Mouse (Mus musculus) liver, adult 2 months (tissue): ENCODE measurements around the gene Barhl2. TPM values are rescaled to one million over a fixed set of nuclear protein-coding genes. Genes with fewer than 3 reads are reported as not detected.

Experiments used
- DNase-seq: peaks from one replicate; pipeline ENCODE4 v3.0.0-alpha.2; 2011; ENCODE audit warnings: low read depth, low spot score; ENCODE audit errors: extremely low read depth
- H3K27ac ChIP-seq: fragments of 200-500 bp; replicated peaks from 2 replicates; pipeline ENCODE4 v1.5.1; 2012; ENCODE audit warnings: low read depth, mild to moderate bottlenecking, control low read depth, inconsistent platforms, low read length; ENCODE audit not compliant: insufficient read depth
- H3K27me3 ChIP-seq: fragments of 200-500 bp; 2 replicates; pipeline ENCODE4 v1.6.1; 2012; ENCODE audit warnings: mild to moderate bottlenecking, moderate library complexity, low read length, inconsistent platforms; ENCODE audit not compliant: control insufficient read depth, insufficient read depth
- H3K36me3 ChIP-seq: fragments of 200-500 bp; 2 replicates; pipeline ENCODE4 v1.6.1; 2012; ENCODE audit warnings: low read length, inconsistent platforms; ENCODE audit not compliant: control insufficient read depth, insufficient read depth
- H3K4me1 ChIP-seq: fragments of 200-500 bp; 2 replicates; pipeline ENCODE4 v1.6.1; 2011; ENCODE audit warnings: low read length; ENCODE audit not compliant: control insufficient read depth, insufficient read depth
- H3K4me3 ChIP-seq: fragments of 200-500 bp; 2 replicates; pipeline ENCODE4 v1.5.1; 2011; ENCODE audit warnings: low read depth, mild to moderate bottlenecking, control low read depth, low read length, moderate library complexity; ENCODE audit not compliant: insufficient read depth
- H3K79me2 ChIP-seq: fragments of 200-500 bp; 2 replicates; pipeline ENCODE4 v1.6.1; 2012; ENCODE audit warnings: inconsistent platforms, mild to moderate bottlenecking, low read length, moderate library complexity; ENCODE audit not compliant: control insufficient read depth, insufficient read depth
- H3K9ac ChIP-seq: fragments of 200-500 bp; 2 replicates; pipeline ENCODE4 v1.6.1; 2012; ENCODE audit warnings: low read depth, mild to moderate bottlenecking, control low read depth, inconsistent platforms, low read length
- CTCF ChIP-seq: fragments of 200-500 bp; IDR thresholded peaks from 2 replicates; pipeline ENCODE4 v1.5.1; 2011; ENCODE audit warnings: low read depth, low read length, control low read depth
- POLR2A ChIP-seq: fragments of 200-500 bp; IDR thresholded peaks from 2 replicates; pipeline ENCODE4 v1.6.1; 2011; ENCODE audit warnings: low read length, control low read depth; ENCODE audit not compliant: insufficient read depth; ENCODE audit errors: extremely low read depth
- WGBS: fragments of 180-500 bp; shearing (Covaris S2); methylation state at CpG from one replicate; pipeline ENCODE4 v1.1.7; 2018; 5-methylcytosine and 5-hydroxymethylcytosine counted together
- polyA plus RNA-seq: library from polyadenylated mRNA; depleted of rRNA; stranded (reverse); fragments of >200 nt; gene quantifications from 2 replicates; pipeline ENCODE4 v1.2.3, GENCODE M21; 2012; rRNA removed
- total RNA-seq: library from RNA; depleted of rRNA; stranded (reverse); fragments of >200 nt; gene quantifications from 2 replicates; pipeline ENCODE4 v1.2.3, GENCODE M21; 2014; rRNA removed

Barhl2 gene
- total RNA-seq (not detected in 2 replicates), polyA plus RNA-seq (not detected in 2 replicates)

GRCm38 (mm10) chr5:106457986-106458476, at the start of gene Barhl2:
Gene Barhl2 (minus strand): TSS chr5:106458166.
- Histone ChIP-seq H3K27ac (no peak within 1 kb of the TSS), H3K27me3 (peaks cover 53% of the 10 kb centered on the region), H3K4me1 (no peaks in the 10 kb centered on the region), H3K4me3 (no peak within 1 kb of the TSS), H3K79me2 (no peaks in the 10 kb centered on the region), H3K9ac (no peak within 1 kb of the TSS), H3K36me3 (no peaks in the 10 kb centered on the region)
- no peak for DNase-seq
- under 1% methylated on average over 42 of the region's 57 CpGs for WGBS
- TF ChIP-seq POLR2A (no peak), CTCF (no peak)

GRCm38 (mm10) chr5:106506061-106506460, 48.1 kb upstream of the Barhl2 start:
- H3K4me1 ChIP-seq = no peaks in the 10 kb centered on the region
- TF ChIP-seq POLR2A (no peak), CTCF (no peak)
- no peak overlapping the region for H3K27ac ChIP-seq
- no peaks in the 10 kb centered on the region for H3K27me3 ChIP-seq
- H3K4me3 ChIP-seq = no peak overlapping the region
- no peak overlapping the region for H3K9ac ChIP-seq
- WGBS = 89% methylated on average over 5 of the region's 5 CpGs
- H3K36me3 ChIP-seq = no peaks in the 10 kb centered on the region
- no peaks in the 10 kb centered on the region for H3K79me2 ChIP-seq
- DNase-seq = no peak

- no peaks in the 10 kb centered on the region for H3K36me3 ChIP-seq
- no peaks in the 10 kb centered on the region for H3K27me3 ChIP-seq
- DNase-seq = no peak
- no peaks in the 10 kb centered on the region for H3K4me1 ChIP-seq
- H3K27ac ChIP-seq = no peak overlapping the region
- no peaks in the 10 kb centered on the region for H3K79me2 ChIP-seq
- TF ChIP-seq POLR2A (no peak), CTCF (no peak)
- H3K4me3 ChIP-seq = no peak overlapping the region
- no peak overlapping the region for H3K9ac ChIP-seq
- 60% methylated on average over 12 of the region's 12 CpGs for WGBS
These were observed 44.9 kb upstream of the Barhl2 start for GRCm38 (mm10) chr5:106502684-106503545.

DNA sequence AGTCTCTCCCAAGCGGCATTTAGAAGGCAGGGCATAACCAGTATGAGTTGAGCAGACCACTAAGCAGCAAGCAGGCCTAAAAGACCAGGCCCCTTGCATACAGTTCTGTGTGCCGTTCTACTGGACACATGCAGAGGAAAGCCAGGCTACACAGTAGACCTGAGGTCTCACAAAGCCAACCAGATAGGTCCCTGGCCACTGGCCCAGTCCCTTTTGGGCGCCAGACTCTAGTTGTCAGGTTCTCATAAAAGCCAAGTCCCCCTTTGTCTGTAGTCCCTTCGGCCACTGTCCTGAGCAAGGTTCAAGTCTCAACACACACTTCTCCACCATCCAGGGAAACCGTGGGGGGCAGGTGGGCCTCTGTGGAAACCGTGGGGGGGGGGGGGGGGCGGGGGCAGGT, 44.3 kb upstream of the Barhl2 start:
- Histone ChIP-seq H3K4me1 (no peaks in the 10 kb centered on the region), H3K79me2 (no peaks in the 10 kb centered on the region), H3K4me3 (no peak overlapping the region), H3K27me3 (no peaks in the 10 kb centered on the region), H3K36me3 (no peaks in the 10 kb centered on the region), H3K9ac (no peak overlapping the region), H3K27ac (no peak overlapping the region)
- DNase-seq = no peak
- TF ChIP-seq CTCF (no peak), POLR2A (no peak)
- 72% methylated on average over 7 of the region's 7 CpGs for WGBS

GRCm38 (mm10) chr5:106491771-106492170, 33.8 kb upstream of the Barhl2 start:
- no peak overlapping the region for H3K4me3 ChIP-seq
- no peak overlapping the region for H3K27ac ChIP-seq
- no peak for DNase-seq
- H3K79me2 ChIP-seq = no peaks in the 10 kb centered on the region
- 67% methylated on average over 8 of the region's 8 CpGs for WGBS
- TF ChIP-seq CTCF = no peak
- no peak for TF ChIP-seq POLR2A
- no peaks in the 10 kb centered on the region for H3K27me3 ChIP-seq
- H3K4me1 ChIP-seq = no peaks in the 10 kb centered on the region
- H3K9ac ChIP-seq = no peak overlapping the region
- no peaks in the 10 kb centered on the region for H3K36me3 ChIP-seq

GRCm38 (mm10) chr5:106472105-106472500, 14.1 kb upstream of the Barhl2 start:
- no peak for DNase-seq
- TF ChIP-seq POLR2A (no peak), CTCF (no peak)
- no peaks in the 10 kb centered on the region for H3K79me2 ChIP-seq
- no peak overlapping the region for H3K9ac ChIP-seq
- H3K36me3 ChIP-seq = no peaks in the 10 kb centered on the region
- no peak overlapping the region for H3K27ac ChIP-seq
- 23% methylated on average over 10 of the region's 10 CpGs for WGBS
- no peak overlapping the region for H3K4me3 ChIP-seq
- H3K27me3 ChIP-seq = peaks cover 18% of the 10 kb centered on the region
- 0 out of 2 replicates have a peak, but pooled peaks cover 2% of the 10 kb centered on the region for H3K4me1 ChIP-seq
